Mouse (Mus musculus): Measurements from ENCODE around the gene Rin1.

Rin1 gene

GRCm38 (mm10) chr19:5089324-5089723 is 39.0 kb downstream of the Rin1 start:
- ATAC-seq (ENCODE audit: insufficient number of reproducible peaks, low FRiP score, low TSS enrichment): no peak

- no peak for ATAC-seq (ENCODE audit: insufficient number of reproducible peaks, low FRiP score, low TSS enrichment)
Observed at GRCm38 (mm10) chr19:5092083-5092482, 41.8 kb downstream of the Rin1 start.

- ATAC-seq (ENCODE audit: insufficient number of reproducible peaks, low FRiP score, low TSS enrichment): no peak
Observed at GRCm38 (mm10) chr19:5093481-5094242, 43.4 kb downstream of the Rin1 start.

GRCm38 (mm10) chr19:5094243-5094632 is 44.0 kb downstream of the Rin1 start:
- peak; percentile 54; the same call in 1 of the 2 replicates for ATAC-seq (ENCODE audit: insufficient number of reproducible peaks, low FRiP score, low TSS enrichment)

- ATAC-seq (ENCODE audit: insufficient number of reproducible peaks, low FRiP score, low TSS enrichment): no peak
Observed at GRCm38 (mm10) chr19:5094746-5095417, 44.6 kb downstream of the Rin1 start.

GRCm38 (mm10) chr19:5095887-5096474 is 45.7 kb downstream of the Rin1 start:
- ATAC-seq (ENCODE audit: insufficient number of reproducible peaks, low FRiP score, low TSS enrichment): no peak

- no peak for ATAC-seq (ENCODE audit: insufficient number of reproducible peaks, low FRiP score, low TSS enrichment)
Observed at GRCm38 (mm10) chr19:5097521-5098362, 47.5 kb downstream of the Rin1 start.

GRCm38 (mm10) chr19:5098363-5099143 is 48.3 kb downstream of the Rin1 start, which contains the start of gene Cnih2:
TSS of gene Cnih2 (minus strand) at chr19:5098521.
- ATAC-seq (ENCODE audit: insufficient number of reproducible peaks, low FRiP score, low TSS enrichment): no peak

- no peak for ATAC-seq (ENCODE audit: insufficient number of reproducible peaks, low FRiP score, low TSS enrichment)
Observed at GRCm38 (mm10) chr19:5106074-5106473, 55.8 kb downstream of the Rin1 start.

Data from cerebellum, adult (tissue).